Mouse (Mus musculus) stomach, embryonic 14.5 days (tissue): ENCODE measurements at regions not wholly inside any gene's neighbourhood (a gene's known extent, or its start where the extent isn't known, plus 50 kb on each side); places are given as distances from the start of the nearest gene placed in this dataset.
A peak's percentile ranks its signal among the peaks of the same experiment; 100 is the strongest.

ENCODE experiments used
- ATAC-seq: fragments of 200-750 bp; cut with Nextera tagmentation; 2 replicates; pipeline ENCODE4 v1.8.0; 2017; ENCODE audit warnings: low read depth, moderate TSS enrichment; ENCODE audit not compliant: insufficient number of reproducible peaks, insufficient read depth, low FRiP score
- H3K27ac ChIP-seq: fragments of 300-500 bp; sonication (generic); 2 replicates; pipeline ENCODE4 v1.5.1; 2014; ENCODE audit warnings: mild to moderate bottlenecking, low read length, moderate library complexity, mixed read lengths
- H3K27me3 ChIP-seq: fragments of 300-500 bp; sonication (generic); 2 replicates; pipeline ENCODE4 v1.6.1; 2014; ENCODE audit warnings: low read length, control low read depth, mixed read lengths; ENCODE audit not compliant: control insufficient read depth, insufficient read depth
- H3K36me3 ChIP-seq: fragments of 300-500 bp; sonication (generic); 2 replicates; pipeline ENCODE4 v1.6.1; 2014; ENCODE audit warnings: mild to moderate bottlenecking, control low read depth, low read length, moderate library complexity, mixed read lengths; ENCODE audit not compliant: control insufficient read depth, insufficient read depth
- H3K4me1 ChIP-seq: fragments of 300-500 bp; sonication (generic); 2 replicates; pipeline ENCODE4 v1.6.1; 2014; ENCODE audit warnings: low read length, control low read depth, mixed read lengths; ENCODE audit not compliant: control insufficient read depth, insufficient read depth
- H3K4me2 ChIP-seq: fragments of 300-500 bp; sonication (generic); replicated peaks from 2 replicates; pipeline ENCODE4 v1.6.1; 2014; ENCODE audit warnings: low read depth, low read length, control low read depth
- H3K4me3 ChIP-seq: fragments of 300-500 bp; sonication (generic); 2 replicates; pipeline ENCODE4 v1.5.1; 2014; ENCODE audit warnings: low read depth, low read length, control low read depth
- H3K9ac ChIP-seq: fragments of 300-500 bp; sonication (generic); replicated peaks from 2 replicates; pipeline ENCODE4 v1.6.1; 2014; ENCODE audit warnings: low read depth, mild to moderate bottlenecking, control low read depth, low read length, moderate library complexity, mixed read lengths
- H3K9me3 ChIP-seq: fragments of 300-500 bp; sonication (generic); 2 replicates; pipeline ENCODE4 v1.6.1; 2016; ENCODE audit warnings: low read depth, low read length, control low read depth; ENCODE audit not compliant: control insufficient read depth
- WGBS: fragments of 180-500 bp; shearing (Covaris S2); extraction: QIAGEN DNeasy Blood & Tissue Kit; methylation state at CpG from one replicate; pipeline ENCODE4 v1.1.7; 2014; 5-methylcytosine and 5-hydroxymethylcytosine counted together

DNA sequence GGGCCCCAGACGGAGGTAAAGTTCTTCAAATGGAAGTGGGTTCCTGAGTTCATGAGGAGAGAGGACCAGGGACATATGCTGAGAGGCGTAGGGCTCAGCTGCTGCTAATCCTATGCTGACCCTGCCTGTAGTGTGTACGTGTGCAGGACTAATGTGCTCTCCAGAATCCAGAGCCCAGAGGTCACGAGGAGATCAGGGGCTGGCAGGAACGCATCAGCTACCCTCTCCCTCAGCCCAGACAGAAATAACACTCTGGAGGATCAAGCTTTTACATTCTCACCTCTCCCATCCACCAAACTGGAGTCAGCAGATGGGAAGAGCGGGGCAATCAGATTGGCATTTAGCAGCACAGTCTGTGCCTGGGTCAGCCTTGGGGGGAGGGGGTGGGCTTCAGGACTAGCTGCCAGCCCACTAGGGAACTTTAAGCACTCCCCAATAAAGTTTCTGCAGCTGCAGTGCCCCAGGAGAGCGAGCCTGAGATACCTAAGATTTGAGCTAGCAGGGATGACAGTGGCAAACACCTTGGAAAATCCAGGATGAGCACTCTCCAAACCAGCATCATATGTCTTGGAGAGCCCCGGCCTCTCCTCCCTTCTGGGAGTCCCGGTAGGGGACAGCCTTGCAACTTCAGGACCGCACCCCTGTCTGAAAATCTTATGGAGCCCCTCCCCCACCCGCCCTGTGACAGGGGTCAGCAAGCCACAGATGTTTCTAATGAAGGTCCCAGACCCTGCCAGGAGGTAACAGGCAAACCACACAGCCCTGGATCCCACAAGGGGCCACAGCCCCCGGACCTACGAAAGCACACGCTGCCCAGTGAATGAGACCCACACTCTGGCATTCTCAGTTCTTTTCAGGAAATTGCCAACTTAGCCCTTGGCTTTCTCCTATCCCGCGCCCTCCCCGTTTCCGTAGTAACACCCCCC is 90.4 kb downstream of the Zfp36l1 start:
- 27% methylated on average over 18 of the region's 18 CpGs for WGBS
- peak overlapping the region; percentile 22; the same call in 1 of the 2 replicates for H3K4me2 ChIP-seq
- H3K4me3 ChIP-seq = no peak overlapping the region
- H3K9ac ChIP-seq = no peak overlapping the region
- no peak; the same call in 1 of the 2 replicates for ATAC-seq
- H3K4me1 ChIP-seq = peaks cover 35% of the 10 kb centered on the region
- H3K36me3 ChIP-seq = no peaks in the 10 kb centered on the region
- peaks cover under 1% of the 10 kb centered on the region; the same call in 1 of the 2 replicates for H3K9me3 ChIP-seq
- H3K27ac ChIP-seq = peak overlapping the region; percentile 70
- H3K27me3 ChIP-seq = no peaks in the 10 kb centered on the region

GRCm38 (mm10) chr12:80021030-80021473 is 91.8 kb downstream of the Zfp36l1 start:
- Histone ChIP-seq H3K27ac (peak overlapping the region; percentile 70; the same call in 1 of the 2 replicates), H3K4me3 (no peak overlapping the region), H3K9me3 (no peaks in the 10 kb centered on the region), H3K27me3 (no peaks in the 10 kb centered on the region), H3K4me2 (no peak overlapping the region), H3K36me3 (no peaks in the 10 kb centered on the region), H3K4me1 (peaks cover 45% of the 10 kb centered on the region), H3K9ac (no peak overlapping the region)
- 13% methylated on average over 6 of the region's 6 CpGs for WGBS
- 0 out of 2 replicates have a peak, but pooled peaks have one; percentile 35 for ATAC-seq

GRCm38 (mm10) chr12:80018086-80018485 is 94.7 kb downstream of the Zfp36l1 start:
- peak overlapping the region; percentile 48; the same call in 1 of the 2 replicates for H3K27ac ChIP-seq
- no peak overlapping the region for H3K4me3 ChIP-seq
- no peak for ATAC-seq
- H3K27me3 ChIP-seq = no peaks in the 10 kb centered on the region
- no peak overlapping the region for H3K4me2 ChIP-seq
- no peaks in the 10 kb centered on the region for H3K9me3 ChIP-seq
- H3K36me3 ChIP-seq = no peaks in the 10 kb centered on the region
- H3K4me1 ChIP-seq = peaks cover 57% of the 10 kb centered on the region
- H3K9ac ChIP-seq = no peak overlapping the region
- 82% methylated on average over 8 of the region's 8 CpGs for WGBS

- WGBS = 65% methylated on average over 8 of the region's 8 CpGs
- ATAC-seq = no peak
- Histone ChIP-seq H3K4me2 (no peak overlapping the region), H3K4me1 (peaks cover 57% of the 10 kb centered on the region), H3K9ac (no peak overlapping the region), H3K27ac (peak overlapping the region; percentile 48; the same call in 1 of the 2 replicates), H3K4me3 (no peak overlapping the region), H3K36me3 (no peaks in the 10 kb centered on the region), H3K27me3 (no peaks in the 10 kb centered on the region), H3K9me3 (no peaks in the 10 kb centered on the region)
These were observed 95.4 kb downstream of the Zfp36l1 start for GRCm38 (mm10) chr12:80017376-80017929.

- Histone ChIP-seq H3K27ac (no peak overlapping the region), H3K9me3 (no peaks in the 10 kb centered on the region), H3K4me3 (no peak overlapping the region), H3K4me2 (no peak overlapping the region), H3K36me3 (no peaks in the 10 kb centered on the region), H3K27me3 (no peaks in the 10 kb centered on the region), H3K4me1 (peaks cover 44% of the 10 kb centered on the region), H3K9ac (no peak overlapping the region)
- ATAC-seq = no peak
- WGBS = 92% methylated on average over 1 of the region's 1 CpGs
These were observed 96.9 kb downstream of the Zfp36l1 start for GRCm38 (mm10) chr12:80015938-80016337.

DNA sequence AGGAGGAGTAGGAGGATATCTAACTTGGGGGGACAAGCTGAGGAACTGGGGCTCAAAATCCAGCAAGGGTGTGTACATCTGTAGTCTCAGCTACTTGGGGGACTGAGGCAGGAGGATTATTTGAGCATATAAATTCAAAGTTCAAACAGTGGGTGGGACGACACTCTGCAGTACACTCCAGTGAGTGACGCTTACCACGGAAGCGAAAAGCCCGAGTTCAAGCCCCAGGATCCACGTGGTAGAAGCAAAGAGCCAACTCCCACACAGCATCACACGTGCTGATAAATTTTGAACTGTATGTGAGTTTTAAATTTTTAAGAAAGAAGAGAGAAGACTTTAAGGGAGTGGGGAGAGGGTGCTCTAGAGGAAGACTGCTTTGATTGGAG is 98.2 kb downstream of the Zfp36l1 start:
- Histone ChIP-seq H3K4me3 (no peak overlapping the region), H3K4me2 (0 out of 2 replicates have a peak overlapping the region, but pooled peaks have one; percentile 30), H3K4me1 (peaks cover 44% of the 10 kb centered on the region), H3K9ac (no peak overlapping the region), H3K9me3 (no peaks in the 10 kb centered on the region), H3K36me3 (no peaks in the 10 kb centered on the region), H3K27ac (peak overlapping the region; percentile 97), H3K27me3 (no peaks in the 10 kb centered on the region)
- no peak for ATAC-seq
- 34% methylated on average over 7 of the region's 7 CpGs for WGBS

- 11% methylated on average over 14 of the region's 14 CpGs for WGBS
- Histone ChIP-seq H3K4me1 (peaks cover 44% of the 10 kb centered on the region), H3K4me2 (peak overlapping the region; percentile 30; the same call in 1 of the 2 replicates), H3K9me3 (no peaks in the 10 kb centered on the region), H3K27me3 (no peaks in the 10 kb centered on the region), H3K27ac (peak overlapping the region; percentile 97), H3K9ac (0 out of 2 replicates have a peak overlapping the region, but pooled peaks have one; percentile 1), H3K36me3 (no peaks in the 10 kb centered on the region), H3K4me3 (no peak overlapping the region)
- peak; percentile 62; the same call in 1 of the 2 replicates for ATAC-seq
These were observed 98.8 kb downstream of the Zfp36l1 start for GRCm38 (mm10) chr12:80013904-80014597.

DNA sequence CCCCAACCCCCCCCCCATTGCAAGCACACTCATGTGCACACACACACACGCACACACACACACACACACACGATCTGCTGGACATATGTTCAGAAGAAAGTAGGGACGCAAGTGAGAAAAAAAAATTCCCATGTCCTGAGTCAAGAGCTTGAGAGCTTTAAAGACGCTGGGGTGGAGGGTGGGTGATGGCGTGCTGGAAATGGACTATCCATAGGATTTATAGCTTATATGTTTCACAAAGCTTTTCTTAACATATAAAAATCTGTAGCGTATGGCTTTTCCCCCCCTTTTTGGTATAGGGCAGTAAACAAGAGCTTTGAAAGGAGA is 99.3 kb downstream of the Zfp36l1 start:
- H3K4me2 ChIP-seq = peak overlapping the region; percentile 30; the same call in 1 of the 2 replicates
- no peaks in the 10 kb centered on the region for H3K9me3 ChIP-seq
- H3K36me3 ChIP-seq = no peaks in the 10 kb centered on the region
- H3K9ac ChIP-seq = 0 out of 2 replicates have a peak overlapping the region, but pooled peaks have one; percentile 1
- no peak overlapping the region for H3K4me3 ChIP-seq
- no peaks in the 10 kb centered on the region for H3K27me3 ChIP-seq
- H3K4me1 ChIP-seq = peaks cover 42% of the 10 kb centered on the region
- 37% methylated on average over 6 of the region's 6 CpGs for WGBS
- ATAC-seq = peak; percentile 23; the same call in 1 of the 2 replicates
- peak overlapping the region; percentile 97 for H3K27ac ChIP-seq
